Mouse (Mus musculus): ENCODE measurements around the gene Krtcap2.

DNA sequence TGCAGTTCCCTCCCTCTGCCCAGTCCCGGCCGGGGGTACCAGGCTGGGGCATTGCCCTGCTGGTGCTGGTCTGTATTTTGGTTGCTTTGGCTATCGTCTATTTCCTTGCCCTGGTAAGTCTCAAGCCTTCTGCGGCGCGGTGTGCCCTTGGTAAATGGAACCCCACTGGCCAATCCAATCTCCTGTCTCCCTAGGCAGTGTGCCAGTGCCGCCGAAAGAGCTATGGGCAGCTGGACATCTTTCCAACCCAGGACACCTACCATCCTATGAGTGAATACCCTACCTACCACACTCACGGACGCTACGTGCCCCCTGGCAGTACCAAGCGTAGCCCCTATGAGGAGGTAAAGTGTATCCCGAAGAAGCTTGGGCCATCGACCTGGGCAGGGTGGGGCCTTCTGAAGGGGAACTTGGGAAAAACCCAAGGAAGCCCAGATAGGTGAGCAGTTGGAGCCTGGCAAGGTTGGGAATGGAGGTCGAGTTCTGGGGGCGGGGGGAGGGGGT is 13.9 kb upstream of the Krtcap2 start:
- TF ChIP-seq CTCF (IDR thresholded peaks at IDR 0.05; ENCODE audit: insufficient read depth, low read depth, low read length) (no peak), POLR2A (IDR thresholded peaks at IDR 0.05; ENCODE audit: insufficient read depth, low read depth, low read length) (no peak)
